15 mouse cellular contexts compared by ENCODE assay signal in genomic region chr13:13558900-13559299, GRCm38 (mm10). TPM values are rescaled to one million over a fixed set of nuclear protein-coding genes. Genes with fewer than 3 reads are reported as not detected.
DNase-seq lines count a peak whose midpoint lies in the region; ATAC-seq lines count a peak whose summit lies in the region.
"Had no signal": no experiment of that assay in that cellular context is flagged by ENCODE, and none has a peak within 500 bp of the region (broad histone marks: within the 10 kb centered on the region; RNA-seq: fewer than 3 reads in every experiment).

No protein-coding gene starts in this region.

- 86% methylated on average over 5 of the region's 5 CpGs for WGBS in forebrain, embryonic 10.5 days
- WGBS in embryonic facial prominence, embryonic 10.5 days: 82% methylated on average over 5 of the region's 5 CpGs

- DNase-seq in heart, adult 11 months: peak; percentile 31
- DNase-seq in heart, adult 8-10 months (ENCODE audit: low spot score): no peak
- DNase-seq in A20 (ENCODE audit: low read depth, low spot score): peak; percentile 49
- DNase-seq in naive thymus-derived CD4-positive, alpha-beta T cell, adult 2 months (ENCODE audit: low read depth): peak; percentile 37
- DNase-seq in forebrain, embryonic 10.5 days (ENCODE audit: extremely low spot score, low spot score): no peak
- no peak for DNase-seq in embryonic facial prominence, embryonic 10.5 days (ENCODE audit: low spot score)
- no peak for DNase-seq in adrenal gland, adult 2 months
- DNase-seq: cerebellum, postnatal 36 days; gastrocnemius, adult 2 months; right cerebral cortex, postnatal 4 days had no signal

- no peaks in the 10 kb centered on the region for H3K36me3 ChIP-seq in forebrain, embryonic 10.5 days (replicated peaks)
- H3K36me3 ChIP-seq in embryonic facial prominence, embryonic 10.5 days (replicated peaks): no peaks in the 10 kb centered on the region
- H3K36me3 ChIP-seq: heart, embryonic 15.5 days had no signal

- H3K4me1 ChIP-seq in forebrain, embryonic 10.5 days: no peaks in the 10 kb centered on the region
- no peaks in the 10 kb centered on the region for H3K4me1 ChIP-seq in embryonic facial prominence, embryonic 10.5 days
- H3K4me1 ChIP-seq: heart, embryonic 15.5 days had no signal

- H3K27me3 ChIP-seq in forebrain, embryonic 10.5 days (ENCODE audit: poor library complexity, severe bottlenecking): no peaks in the 10 kb centered on the region
- no peaks in the 10 kb centered on the region for H3K27me3 ChIP-seq in embryonic facial prominence, embryonic 10.5 days (replicated peaks; ENCODE audit: low read depth, poor library complexity, severe bottlenecking)
- H3K27me3 ChIP-seq: heart, embryonic 15.5 days had no signal

- H3K27ac ChIP-seq in forebrain, embryonic 10.5 days: no peak overlapping the region
- H3K27ac ChIP-seq in embryonic facial prominence, embryonic 10.5 days (replicated peaks): no peak overlapping the region
- H3K27ac ChIP-seq: gastrocnemius, adult 2 months; heart, embryonic 15.5 days; kidney, postnatal 0 days had no signal

- no peak overlapping the region for H3K4me3 ChIP-seq in forebrain, embryonic 10.5 days
- no peak overlapping the region for H3K4me3 ChIP-seq in embryonic facial prominence, embryonic 10.5 days
- H3K4me3 ChIP-seq: gastrocnemius, adult 2 months; heart, embryonic 15.5 days had no signal

- H3K9me3 ChIP-seq in forebrain, embryonic 10.5 days: no peaks in the 10 kb centered on the region
- H3K9me3 ChIP-seq in embryonic facial prominence, embryonic 10.5 days: no peaks in the 10 kb centered on the region
- H3K9me3 ChIP-seq: heart, embryonic 15.5 days had no signal

- ATAC-seq in hematopoietic stem cell, adult 5-6 weeks (replicated peaks in 1 of 2; ENCODE audit: insufficient read depth in 1 of 2, low FRiP score in 2 of 2, low TSS enrichment in 1 of 2, low read depth in 1 of 2, poor library complexity in 2 of 2, severe bottlenecking in 2 of 2): peak; percentile 22 to 54; a peak in 2 of 4 replicates
- ATAC-seq: forebrain, embryonic 14.5 days; hindbrain, embryonic 16.5 days had no signal

RNA-seq across cellular contexts. Expression of gene Lyst, which starts 31.3 kb away (rescaled TPM):
- total RNA-seq in heart, adult 8-10 months (2022): 1 to 10 TPM; 6.1 to 9.4 (median 7.7) TPM
- 38.0 and 82.2 TPM in 2 replicates for total RNA-seq in hematopoietic stem cell, adult 5-6 weeks (2017)
- polyA plus RNA-seq in forebrain, embryonic 10.5 days (2016; fragmentation: Nextera tagmentation; extraction: Ambion mirVana): 2.7 and 3.6 TPM in 2 replicates
- 3.5 and 3.6 TPM in 2 replicates for polyA plus RNA-seq in embryonic facial prominence, embryonic 10.5 days (2016; fragmentation: Nextera tagmentation; extraction: Ambion mirVana)
- total RNA-seq in adrenal gland, adult 2 months (2021): 10 to 100 TPM; 27.8 to 31.4 TPM
- 1.2 TPM in 2 replicates for polyA plus RNA-seq in adrenal gland, adult 2 months (2012; rRNA removed)

Comparison
In these comparisons a context has a peak if more than half of its experiments do, and no peak if none do; other contexts are left out.
1. DNase-seq: peak in heart, adult 11 months (single experiment), A20 (single experiment) and naive thymus-derived CD4-positive, alpha-beta T cell, adult 2 months (single experiment); none in heart, adult 8-10 months (single experiment), forebrain, embryonic 10.5 days (single experiment), embryonic facial prominence, embryonic 10.5 days (single experiment) and adrenal gland, adult 2 months (single experiment).